Mouse (Mus musculus) left cerebral cortex, postnatal 25 days (tissue): ENCODE measurements around the gene Tgfbr2. TPM values are rescaled to one million over a fixed set of nuclear protein-coding genes. Genes with fewer than 3 reads are reported as not detected.
"Not testable (repeated sequence)": the region's sequence is repeated elsewhere in the genome, so short reads cannot be mapped to it uniquely, and the experiment has no call there.

ENCODE experiments used
- DNase-seq, 2 experiments: peaks; one replicate each; pipeline ENCODE4 v3.0.0; 2022; ENCODE audit warnings: low spot score in 2 of 2, mixed read lengths in 1 of 2
- intact Hi-C: fragments of 180-260 bp; cut with DNase I; formaldehyde crosslinking; loops from one replicate; pipeline ENCODE4 v1.15.1; 2025
- total RNA-seq, 2 experiments: library from RNA; stranded (reverse); gene quantifications; 2 replicates each; pipeline ENCODE4 v1.2.3; 2021

Gene Tgfbr2
- total RNA-seq, 2 experiments from 2014 or later, result 13.1 to 13.8 TPM

GRCm38 (mm10) chr9:116087263-116087662, 87.9 kb downstream of the Tgfbr2 start:
- no peak for DNase-seq
- intact Hi-C loops, result loop anchor here (5.0 kb wide), 1 partner anchor 295 kb away; no protein-coding TSS in a partner anchor

GRCm38 (mm10) chr9:116085999-116086398, 89.2 kb downstream of the Tgfbr2 start:
- intact Hi-C loops, result loop anchor here (5.0 kb wide), 1 partner anchor 296 kb away; no protein-coding TSS in a partner anchor
- peak in 1 of 2 experiments; percentile 52 for DNase-seq

GRCm38 (mm10) chr9:116084324-116084931, 90.7 kb downstream of the Tgfbr2 start:
- intact Hi-C loops, result no loop called here
- no peak for DNase-seq

- intact Hi-C loops, result no loop called here
Observed at GRCm38 (mm10) chr9:116083726-116084323, 91.3 kb downstream of the Tgfbr2 start.

GRCm38 (mm10) chr9:116083300-116083699, 91.9 kb downstream of the Tgfbr2 start:
- no peak for DNase-seq
- intact Hi-C loops, result no loop called here

More at GRCm38 (mm10) chr9:116083726-116084323, 91.3 kb downstream of the Tgfbr2 start:
- no peak for DNase-seq

GRCm38 (mm10) chr9:116081781-116082180, 93.4 kb downstream of the Tgfbr2 start:
- intact Hi-C loops, result no loop called here
- no peak for DNase-seq

- no peak for DNase-seq
- intact Hi-C loops, result no loop called here
Observed at GRCm38 (mm10) chr9:116077419-116077818, 97.7 kb downstream of the Tgfbr2 start.

GRCm38 (mm10) chr9:116076946-116077345, 98.2 kb downstream of the Tgfbr2 start:
- no peak for DNase-seq
- intact Hi-C loops, result no loop called here

GRCm38 (mm10) chr9:116076163-116076562, 99.0 kb downstream of the Tgfbr2 start:
- intact Hi-C loops, result no loop called here
- no peak for DNase-seq

- intact Hi-C loops, DNase-seq: not testable (repeated sequence)
Observed at GRCm38 (mm10) chr9:116071561-116071960, 103.6 kb downstream of the Tgfbr2 start.

- intact Hi-C loops, result loop anchor here (5.0 kb wide), 1 partner anchor 323 kb away; no protein-coding TSS in a partner anchor
- no peak for DNase-seq
Observed at GRCm38 (mm10) chr9:116064774-116065173, 110.4 kb downstream of the Tgfbr2 start.

- intact Hi-C loops, result loop anchor here (2.0 to 5.0 kb wide), 2 partner anchors 327 to 492 kb away; no protein-coding TSS in a partner anchor
- DNase-seq, result peak in 1 of 2 experiments; percentile 28
Observed at GRCm38 (mm10) chr9:116060691-116061090, 114.5 kb downstream of the Tgfbr2 start.

- DNase-seq, result peak in 1 of 2 experiments; percentile 23
- intact Hi-C loops, result no loop called here
Observed at GRCm38 (mm10) chr9:116059156-116059555, 116.0 kb downstream of the Tgfbr2 start.

- DNase-seq, result no peak
- intact Hi-C loops, result no loop called here
Observed at GRCm38 (mm10) chr9:116058475-116058874, 116.7 kb downstream of the Tgfbr2 start.

- intact Hi-C loops, result no loop called here
- DNase-seq, result no peak
Observed at GRCm38 (mm10) chr9:116053976-116054375, 121.2 kb downstream of the Tgfbr2 start.

- intact Hi-C loops, result no loop called here
Observed at GRCm38 (mm10) chr9:116049985-116050384, 125.2 kb downstream of the Tgfbr2 start.

GRCm38 (mm10) chr9:116041787-116042186, 133.4 kb downstream of the Tgfbr2 start:
- intact Hi-C loops, result loop anchor here (2.0 to 5.0 kb wide), 2 partner anchors 109 to 174 kb away; no protein-coding TSS in a partner anchor
- peak; percentile 92 to 94 for DNase-seq

More at GRCm38 (mm10) chr9:116049985-116050384, 125.2 kb downstream of the Tgfbr2 start:
- no peak for DNase-seq

GRCm38 (mm10) chr9:116041369-116041768, 133.8 kb downstream of the Tgfbr2 start:
- intact Hi-C loops, result loop anchor here (2.0 to 5.0 kb wide), 2 partner anchors 109 to 174 kb away; no protein-coding TSS in a partner anchor
- no peak for DNase-seq

- intact Hi-C loops, result loop anchor here (2.0 to 5.0 kb wide), 2 partner anchors 108 to 174 kb away; no protein-coding TSS in a partner anchor
Observed at GRCm38 (mm10) chr9:116040852-116041251, 134.3 kb downstream of the Tgfbr2 start.

GRCm38 (mm10) chr9:116039981-116040380, 135.2 kb downstream of the Tgfbr2 start:
- intact Hi-C loops, result loop anchor here (2.0 to 10.0 kb wide), 4 partner anchors 107 to 725 kb away; partner anchors contain the start of gene Stt3b

More at GRCm38 (mm10) chr9:116040852-116041251, 134.3 kb downstream of the Tgfbr2 start:
- not testable (repeated sequence) for DNase-seq

More at GRCm38 (mm10) chr9:116039981-116040380, 135.2 kb downstream of the Tgfbr2 start:
- DNase-seq, result no peak
